Mouse (Mus musculus) intestine, postnatal 0 days (tissue): ENCODE data around the gene Gtf3c1. TPM values are rescaled to one million over a fixed set of nuclear protein-coding genes. Genes with fewer than 3 reads are reported as not detected.

Source experiments
- ATAC-seq: fragments of 200-750 bp; cut with Nextera tagmentation; 2 replicates; pipeline ENCODE4 v1.8.0; 2017; ENCODE audit warnings: mild to moderate bottlenecking, moderate TSS enrichment, moderate library complexity
- H3K27ac ChIP-seq: fragments of 300-500 bp; sonication (generic); 2 replicates; pipeline ENCODE4 v1.5.1; 2014; ENCODE audit warnings: mild to moderate bottlenecking, low read depth, low read length, moderate library complexity
- H3K27me3 ChIP-seq: fragments of 300-500 bp; sonication (generic); replicated peaks from 2 replicates; pipeline ENCODE4 v1.6.1; 2014; ENCODE audit warnings: low read length, mixed read lengths; ENCODE audit not compliant: control insufficient read depth, insufficient read depth
- H3K36me3 ChIP-seq: fragments of 300-500 bp; sonication (generic); 2 replicates; pipeline ENCODE4 v1.6.1; 2014; ENCODE audit warnings: mild to moderate bottlenecking, moderate library complexity; ENCODE audit not compliant: control insufficient read depth, insufficient read depth
- H3K4me1 ChIP-seq: fragments of 300-500 bp; sonication (generic); replicated peaks from 2 replicates; pipeline ENCODE4 v1.6.1; 2014; ENCODE audit warnings: antibody characterized with exemption, low read length, mixed read lengths; ENCODE audit not compliant: control insufficient read depth, insufficient read depth
- H3K4me2 ChIP-seq: fragments of 300-500 bp; sonication (generic); replicated peaks from 2 replicates; pipeline ENCODE4 v1.6.1; 2014; ENCODE audit warnings: low read depth, mild to moderate bottlenecking, moderate library complexity
- H3K4me3 ChIP-seq: fragments of 300-500 bp; sonication (generic); 2 replicates; pipeline ENCODE4 v1.5.1; 2014; ENCODE audit warnings: low read depth, low read length
- H3K9ac ChIP-seq: fragments of 300-500 bp; sonication (generic); 2 replicates; pipeline ENCODE4 v1.6.1; 2014; ENCODE audit warnings: mild to moderate bottlenecking, low read depth, low read length
- H3K9me3 ChIP-seq: fragments of 300-500 bp; sonication (generic); 2 replicates; pipeline ENCODE4 v1.6.1; 2016; ENCODE audit warnings: mixed run types; ENCODE audit not compliant: control insufficient read depth
- CTCF ChIP-seq: sonication (generic); IDR thresholded peaks from 2 replicates; pipeline ENCODE4 v1.5.1; 2016; ENCODE audit warnings: low read depth, mild to moderate bottlenecking, control low read depth, antibody characterized with exemption, moderate library complexity
- WGBS: fragments of 180-500 bp; shearing (Covaris S2); extraction: QIAGEN DNeasy Blood & Tissue Kit; methylation state at CpG from one replicate; pipeline ENCODE4 v1.1.7; 2014; 5-methylcytosine and 5-hydroxymethylcytosine counted together
- polyA plus RNA-seq: library from polyadenylated mRNA; unstranded; fragments of >200 nt; fragmentation: Nextera tagmentation; extraction: Ambion mirVana; gene quantifications from 2 replicates; pipeline ENCODE4 v1.2.1, GENCODE M21; 2015

Gtf3c1 gene
- polyA plus RNA-seq, 1 experiment from 2014 or later: 6.8 TPM

- Histone ChIP-seq H3K27me3 (no peaks in the 10 kb centered on the region), H3K27ac (no peak overlapping the region), H3K4me1 (no peaks in the 10 kb centered on the region), H3K9me3 (no peaks in the 10 kb centered on the region), H3K4me2 (no peak overlapping the region), H3K36me3 (no peaks in the 10 kb centered on the region), H3K4me3 (no peak overlapping the region), H3K9ac (no peak overlapping the region)
- no peak for ATAC-seq
- no peak for TF ChIP-seq CTCF
Observed at GRCm38 (mm10) chr7:125731679-125732078, 24.1 kb upstream of the Gtf3c1 start.

GRCm38 (mm10) chr7:125723189-125723972 lies 15.8 kb upstream of the Gtf3c1 start:
- peak; percentile 37; the same call in 1 of the 2 replicates for ATAC-seq
- H3K27me3 ChIP-seq: no peaks in the 10 kb centered on the region
- no peaks in the 10 kb centered on the region for H3K36me3 ChIP-seq
- H3K4me3 ChIP-seq: no peak overlapping the region
- no peak for TF ChIP-seq CTCF
- no peaks in the 10 kb centered on the region for H3K9me3 ChIP-seq
- H3K4me1 ChIP-seq: no peaks in the 10 kb centered on the region
- no peak overlapping the region for H3K27ac ChIP-seq
- H3K9ac ChIP-seq: no peak overlapping the region
- H3K4me2 ChIP-seq: no peak overlapping the region
- WGBS: 50% methylated on average over 5 of the region's 5 CpGs

- H3K9me3 ChIP-seq: no peaks in the 10 kb centered on the region
- no peak for ATAC-seq
- H3K4me2 ChIP-seq: no peak overlapping the region
- no peak overlapping the region for H3K9ac ChIP-seq
- H3K4me1 ChIP-seq: no peaks in the 10 kb centered on the region
- no peak overlapping the region for H3K27ac ChIP-seq
- no peak overlapping the region for H3K4me3 ChIP-seq
- no peaks in the 10 kb centered on the region for H3K27me3 ChIP-seq
- TF ChIP-seq CTCF: peak; percentile 58
- H3K36me3 ChIP-seq: no peaks in the 10 kb centered on the region
Observed at GRCm38 (mm10) chr7:125722127-125722526, 14.5 kb upstream of the Gtf3c1 start.

- Histone ChIP-seq H3K36me3 (no peaks in the 10 kb centered on the region), H3K4me1 (0 out of 2 replicates have a peak, but pooled peaks cover 3% of the 10 kb centered on the region), H3K27me3 (no peaks in the 10 kb centered on the region), H3K4me3 (no peak overlapping the region), H3K9me3 (no peaks in the 10 kb centered on the region), H3K4me2 (no peak overlapping the region), H3K27ac (no peak overlapping the region), H3K9ac (no peak overlapping the region)
- ATAC-seq: no peak
- no peak for TF ChIP-seq CTCF
- 63% methylated on average over 4 of the region's 4 CpGs for WGBS
Observed at GRCm38 (mm10) chr7:125721033-125721432, 13.5 kb upstream of the Gtf3c1 start.

- Histone ChIP-seq H3K4me3 (no peak overlapping the region), H3K4me1 (0 out of 2 replicates have a peak, but pooled peaks cover 3% of the 10 kb centered on the region), H3K27me3 (no peaks in the 10 kb centered on the region), H3K9ac (no peak overlapping the region), H3K4me2 (no peak overlapping the region), H3K27ac (no peak overlapping the region), H3K9me3 (no peaks in the 10 kb centered on the region), H3K36me3 (no peaks in the 10 kb centered on the region)
- no peak for ATAC-seq
- no peak for TF ChIP-seq CTCF
- WGBS: 51% methylated on average over 5 of the region's 5 CpGs
Observed at GRCm38 (mm10) chr7:125720370-125720769, 12.8 kb upstream of the Gtf3c1 start.

GRCm38 (mm10) chr7:125717612-125718011 lies 10.0 kb upstream of the Gtf3c1 start:
- Histone ChIP-seq H3K4me2 (no peak overlapping the region), H3K4me1 (0 out of 2 replicates have a peak, but pooled peaks cover 3% of the 10 kb centered on the region), H3K27ac (peak overlapping the region; percentile 55), H3K9ac (no peak overlapping the region), H3K9me3 (no peaks in the 10 kb centered on the region), H3K27me3 (no peaks in the 10 kb centered on the region), H3K36me3 (no peaks in the 10 kb centered on the region), H3K4me3 (no peak overlapping the region)
- no peak for TF ChIP-seq CTCF
- ATAC-seq: peak; percentile 76
